In genomic region chr10:25531335-25531734, GRCm38 (mm10) we compare ENCODE assay signal across 16 mouse cellular contexts. TPM values are rescaled to one million over a fixed set of nuclear protein-coding genes. Genes with fewer than 3 reads are reported as not detected.
"Had no signal": no experiment of that assay in that cellular context is flagged by ENCODE, and none has a peak within 500 bp of the region (broad histone marks: within the 10 kb centered on the region; RNA-seq: fewer than 3 reads in every experiment).

No protein-coding gene starts in this region.

- H3K4me1 ChIP-seq: midbrain, embryonic 12.5 days had no signal

- ATAC-seq: midbrain, embryonic 16.5 days had no signal

- H3K36me3 ChIP-seq: limb, embryonic 13.5 days; midbrain, embryonic 12.5 days had no signal

- H3K4me2 ChIP-seq: limb, embryonic 13.5 days; midbrain, embryonic 12.5 days had no signal

- H3K27me3 ChIP-seq: limb, embryonic 13.5 days; midbrain, embryonic 12.5 days had no signal

- H3K4me3 ChIP-seq: layer of hippocampus, adult 2 months; limb, embryonic 13.5 days; midbrain, embryonic 12.5 days had no signal

- H3K9me3 ChIP-seq: limb, embryonic 13.5 days; midbrain, embryonic 12.5 days had no signal

- DNase-seq: kidney, adult 18-20 months; kidney, postnatal 10 days; kidney, postnatal 4 days; lung, adult 18-20 months; lung, postnatal 10 days; retina, postnatal 1 day; right cerebral cortex, postnatal 4 days; thymus, postnatal 36 days had no signal

- H3K27ac ChIP-seq: layer of hippocampus, adult 2 months; limb, embryonic 13.5 days; liver, embryonic 14.5 days; midbrain, embryonic 12.5 days had no signal

- H3K9ac ChIP-seq: limb, embryonic 13.5 days; liver, embryonic 14.5 days; midbrain, embryonic 12.5 days had no signal

RNA-seq across cellular contexts. Expression of gene Smlr1, which starts 4.7 kb away (rescaled TPM):
- polyA plus RNA-seq: kidney, embryonic 14.5 days; limb, embryonic 13.5 days; midbrain, embryonic 12.5 days; spleen, adult 2 months; thymus, postnatal 0 days had no signal
